Mouse (Mus musculus) lung, postnatal 10 days (tissue): ENCODE data around the gene Myh13.
A peak's percentile ranks its signal among the peaks of the same experiment; 100 is the strongest.

ENCODE experiments used
- DNase-seq: peaks from one replicate; pipeline ENCODE4 v3.0.0; 2021

The Myh13 gene

GRCm38 (mm10) chr11:67321358-67321757 lies at the start of gene Myh13:
TSS of gene Myh13 (plus strand) at chr11:67321658.
- DNase-seq: no peak

- DNase-seq: peak; percentile 16
Observed at GRCm38 (mm10) chr11:67276601-67277174, 44.8 kb upstream of the Myh13 start, which contains the start of gene Myh8. TSS of gene Myh8 (plus strand) at chr11:67277124.

GRCm38 (mm10) chr11:67293440-67293839 lies 28.0 kb upstream of the Myh13 start:
- no peak for DNase-seq

GRCm38 (mm10) chr11:67313733-67314452 lies 7.6 kb upstream of the Myh13 start:
- no peak for DNase-seq

- DNase-seq: no peak
Observed at GRCm38 (mm10) chr11:67326536-67326935, 5.1 kb downstream of the Myh13 start.

- no peak for DNase-seq
Observed at GRCm38 (mm10) chr11:67344556-67344955, 23.1 kb downstream of the Myh13 start.

GRCm38 (mm10) chr11:67345186-67345855 lies 23.9 kb downstream of the Myh13 start:
- no peak for DNase-seq

GRCm38 (mm10) chr11:67345856-67346236 lies 24.4 kb downstream of the Myh13 start:
- no peak for DNase-seq

- DNase-seq: peak; percentile 81
Observed at GRCm38 (mm10) chr11:67350153-67350768, 28.8 kb downstream of the Myh13 start.

- no peak for DNase-seq
Observed at GRCm38 (mm10) chr11:67353011-67353410, 31.6 kb downstream of the Myh13 start.

- no peak for DNase-seq
Observed at GRCm38 (mm10) chr11:67358031-67358430, 36.6 kb downstream of the Myh13 start.

- no peak for DNase-seq
Observed at GRCm38 (mm10) chr11:67362236-67362635, 40.8 kb downstream of the Myh13 start.

- no peak for DNase-seq
Observed at GRCm38 (mm10) chr11:67364551-67364950, 43.1 kb downstream of the Myh13 start.

- DNase-seq: no peak
Observed at GRCm38 (mm10) chr11:67364986-67365721, 43.7 kb downstream of the Myh13 start.

GRCm38 (mm10) chr11:67366936-67367335 lies 45.5 kb downstream of the Myh13 start:
- DNase-seq: no peak

- peak; percentile 55 for DNase-seq
Observed at GRCm38 (mm10) chr11:67373333-67373732, 51.9 kb downstream of the Myh13 start.

GRCm38 (mm10) chr11:67376308-67376707 lies 54.9 kb downstream of the Myh13 start:
- peak; percentile 40 for DNase-seq

- peak; percentile 88 for DNase-seq
Observed at GRCm38 (mm10) chr11:67379703-67380510, 58.4 kb downstream of the Myh13 start.

- DNase-seq: peak; percentile 41
Observed at GRCm38 (mm10) chr11:67381833-67382232, 60.4 kb downstream of the Myh13 start.

GRCm38 (mm10) chr11:67384653-67385052 lies 63.2 kb downstream of the Myh13 start:
- DNase-seq: no peak

- DNase-seq: no peak
Observed at GRCm38 (mm10) chr11:67386815-67387415, 65.5 kb downstream of the Myh13 start.
